Mouse (Mus musculus) heart, postnatal 0 days (tissue): ENCODE results near the gene Olfr1500. TPM values are rescaled to one million over a fixed set of nuclear protein-coding genes. Genes with fewer than 3 reads are reported as not detected.
"Not testable (repeated sequence)": the region's sequence is repeated elsewhere in the genome, so short reads cannot be mapped to it uniquely, and the experiment has no call there.

ENCODE experiments used
- ATAC-seq: fragments of 200-750 bp; cut with Nextera tagmentation; 2 replicates; pipeline ENCODE4 v1.8.0; 2017; ENCODE audit warnings: low read depth, moderate number of reproducible peaks, moderate library complexity; ENCODE audit not compliant: insufficient read depth
- DNase-seq: peaks from one replicate; pipeline ENCODE4 v3.0.0-alpha.2; 2016; ENCODE audit warnings: low spot score
- H3K27ac ChIP-seq: fragments of 300-500 bp; sonication (generic); 2 replicates; pipeline ENCODE4 v1.5.1; 2014; ENCODE audit warnings: low read depth, mild to moderate bottlenecking
- H3K27me3 ChIP-seq: fragments of 300-500 bp; sonication (generic); 2 replicates; pipeline ENCODE4 v1.6.1; 2014; ENCODE audit warnings: low read length, mixed read lengths; ENCODE audit not compliant: control insufficient read depth, insufficient read depth
- H3K36me3 ChIP-seq: fragments of 300-500 bp; sonication (generic); replicated peaks from 2 replicates; pipeline ENCODE4 v1.6.1; 2014; ENCODE audit warnings: low read length, mixed read lengths; ENCODE audit not compliant: control insufficient read depth, insufficient read depth
- H3K4me1 ChIP-seq: fragments of 300-500 bp; sonication (generic); 2 replicates; pipeline ENCODE4 v1.6.1; 2014; ENCODE audit warnings: antibody characterized with exemption; ENCODE audit not compliant: control insufficient read depth, insufficient read depth
- H3K4me2 ChIP-seq: fragments of 300-500 bp; sonication (generic); 2 replicates; pipeline ENCODE4 v1.6.1; 2014; ENCODE audit warnings: low read depth, mild to moderate bottlenecking, low read length, moderate library complexity
- H3K4me3 ChIP-seq: fragments of 300-500 bp; sonication (generic); 2 replicates; pipeline ENCODE4 v1.5.1; 2014; ENCODE audit warnings: low read depth, low read length
- H3K9ac ChIP-seq: fragments of 300-500 bp; sonication (generic); replicated peaks from 2 replicates; pipeline ENCODE4 v1.6.1; 2014; ENCODE audit warnings: low read depth, low read length, mixed read lengths
- H3K9me3 ChIP-seq: fragments of 300-500 bp; sonication (generic); replicated peaks from 2 replicates; pipeline ENCODE4 v1.6.1; 2016; ENCODE audit warnings: low read length; ENCODE audit not compliant: control insufficient read depth
- CTCF ChIP-seq: IDR thresholded peaks from 2 replicates; pipeline ENCODE4 v1.5.1; 2016; ENCODE audit warnings: antibody characterized with exemption, control low read depth, low read depth
- EP300 ChIP-seq: IDR thresholded peaks from 2 replicates; pipeline ENCODE4 v1.6.1; 2016; ENCODE audit warnings: antibody characterized with exemption, low read depth
- WGBS: fragments of 180-500 bp; shearing (Covaris S2); extraction: QIAGEN DNeasy Blood & Tissue Kit; methylation state at CpG from one replicate; pipeline ENCODE4 v1.1.7; 2014; 5-methylcytosine and 5-hydroxymethylcytosine counted together
- polyA plus RNA-seq: library from polyadenylated mRNA; unstranded; fragments of >200 nt; fragmentation: Nextera tagmentation; extraction: Ambion mirVana; gene quantifications from 2 replicates; pipeline ENCODE4 v1.2.1, GENCODE M21; 2015
- total RNA-seq: library from RNA; depleted of rRNA; stranded (reverse); fragments of >200 nt; gene quantifications from 2 replicates; pipeline ENCODE4 v1.2.3, GENCODE M21; 2014; ENCODE audit warnings: low replicate concordance; rRNA removed

Olfr1500 gene
- total and polyA plus RNA-seq, 2 experiments from 2014 or later: not detected

DNA sequence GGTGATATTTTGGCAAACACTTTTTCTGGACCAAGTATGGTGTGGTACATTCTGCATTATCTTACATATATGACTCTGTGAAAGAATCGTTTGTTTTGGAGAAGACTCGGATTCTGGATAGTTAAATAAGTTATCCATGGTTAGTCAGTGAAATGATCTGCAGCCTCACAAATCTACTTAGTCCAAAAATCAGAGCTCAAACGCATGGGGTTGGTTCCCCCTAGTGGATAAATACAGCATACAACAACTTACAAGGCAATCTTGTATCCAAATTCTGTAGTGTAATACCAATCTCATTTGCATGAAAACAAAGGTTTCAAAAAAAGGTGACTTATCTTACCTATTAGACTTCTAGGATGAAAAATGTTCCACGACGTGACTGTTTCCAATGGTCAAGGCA is 11.5 kb downstream of the Olfr1500 start:
- Histone ChIP-seq H3K4me3 (no peak overlapping the region), H3K27ac (no peak overlapping the region), H3K4me1 (no peaks in the 10 kb centered on the region), H3K4me2 (no peak overlapping the region), H3K9ac (no peak overlapping the region), H3K9me3 (no peaks in the 10 kb centered on the region), H3K27me3 (no peaks in the 10 kb centered on the region), H3K36me3 (no peaks in the 10 kb centered on the region)
- 27% methylated on average over 5 of the region's 5 CpGs for WGBS
- ATAC-seq: no peak
- DNase-seq: no peak
- no peak for TF ChIP-seq EP300
- peak; percentile 30; the same call in 1 of the 2 replicates for TF ChIP-seq CTCF

DNA sequence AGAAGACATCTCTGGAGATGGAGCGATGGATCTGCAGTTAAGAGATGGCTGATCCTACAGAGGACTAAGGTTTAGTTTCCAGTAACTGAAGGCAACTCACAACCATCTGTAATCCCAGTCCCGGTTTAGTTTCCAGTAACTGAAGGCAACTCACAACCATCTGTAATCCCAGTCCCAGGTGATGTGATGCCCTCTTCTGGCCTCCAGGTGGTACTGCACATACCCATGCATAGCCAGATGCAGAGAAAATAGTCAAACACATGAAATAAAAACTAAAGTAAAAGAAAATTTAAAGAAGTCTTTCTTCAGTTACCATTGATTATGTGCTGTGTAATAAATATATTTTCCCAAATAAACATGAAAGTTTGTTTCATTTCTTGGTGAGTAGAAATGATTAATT is 17.5 kb downstream of the Olfr1500 start:
- H3K27me3 ChIP-seq: no peaks in the 10 kb centered on the region
- no peak for ATAC-seq
- no peak for TF ChIP-seq CTCF
- TF ChIP-seq EP300: no peak
- no peak overlapping the region for H3K4me2 ChIP-seq
- no peaks in the 10 kb centered on the region for H3K4me1 ChIP-seq
- no peaks in the 10 kb centered on the region for H3K9me3 ChIP-seq
- WGBS: 54% methylated on average over 2 of the region's 2 CpGs
- H3K27ac ChIP-seq: no peak overlapping the region
- no peak for DNase-seq
- no peak overlapping the region for H3K9ac ChIP-seq
- H3K36me3 ChIP-seq: no peaks in the 10 kb centered on the region
- no peak overlapping the region for H3K4me3 ChIP-seq

DNA sequence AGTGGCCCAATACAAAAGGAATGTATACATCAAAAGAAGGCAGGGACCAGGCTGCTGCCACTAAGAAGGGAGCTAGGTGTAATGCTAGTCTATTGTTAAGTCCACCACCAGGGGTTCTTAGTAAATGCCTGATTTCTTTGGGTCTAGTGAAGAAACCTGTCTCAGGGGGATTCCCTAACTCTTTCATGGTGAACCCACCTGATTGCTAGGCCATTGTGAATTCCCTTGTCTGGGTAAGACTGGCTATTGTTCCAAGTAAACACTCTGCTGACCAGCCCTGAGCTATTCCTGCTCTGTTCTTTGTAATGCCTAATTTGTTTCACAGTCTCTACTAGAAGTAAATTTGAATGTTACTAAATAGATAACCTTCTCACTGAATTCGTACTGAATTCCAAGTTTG is 24.8 kb downstream of the Olfr1500 start:
- WGBS: 63% methylated on average over 1 of the region's 1 CpGs
- H3K36me3 ChIP-seq, H3K9ac ChIP-seq, H3K4me3 ChIP-seq, H3K27me3 ChIP-seq, H3K9me3 ChIP-seq, DNase-seq, H3K4me2 ChIP-seq, H3K4me1 ChIP-seq, H3K27ac ChIP-seq, ATAC-seq: not testable (repeated sequence)

DNA sequence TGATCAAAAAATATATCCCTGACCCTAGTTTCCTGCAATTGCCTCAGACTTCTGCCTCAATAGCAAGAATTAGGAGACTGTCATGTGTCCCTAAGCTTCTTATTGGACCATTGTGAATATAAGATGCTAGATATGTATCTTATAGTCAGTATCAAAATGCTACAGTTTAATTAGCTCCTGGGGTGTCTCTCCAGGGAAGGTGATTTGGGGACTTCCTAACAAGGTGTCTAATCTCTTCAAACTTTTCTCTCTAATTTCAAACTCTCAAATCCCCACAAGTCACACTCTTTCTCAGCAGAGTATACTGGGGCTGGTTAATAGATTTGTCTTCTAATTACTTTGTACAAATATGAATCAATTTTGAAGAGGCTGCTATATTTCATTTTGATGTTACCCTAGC is 32.2 kb downstream of the Olfr1500 start, which contains the start of gene Olfr1497:
TSS of gene Olfr1497 (minus strand) at position 101 of the 400 bp plus-strand sequence.
- H3K9me3 ChIP-seq: no peaks in the 10 kb centered on the region
- H3K36me3 ChIP-seq: no peaks in the 10 kb centered on the region
- ATAC-seq (no peak), DNase-seq (no peak)
- no peak within 1 kb of the TSS for H3K9ac ChIP-seq
- TF ChIP-seq CTCF (no peak), EP300 (no peak)
- no peak within 1 kb of the TSS for H3K4me3 ChIP-seq
- H3K4me2 ChIP-seq: no peak within 1 kb of the TSS
- no peak within 1 kb of the TSS for H3K27ac ChIP-seq
- no peaks in the 10 kb centered on the region for H3K27me3 ChIP-seq
- no peaks in the 10 kb centered on the region for H3K4me1 ChIP-seq

DNA sequence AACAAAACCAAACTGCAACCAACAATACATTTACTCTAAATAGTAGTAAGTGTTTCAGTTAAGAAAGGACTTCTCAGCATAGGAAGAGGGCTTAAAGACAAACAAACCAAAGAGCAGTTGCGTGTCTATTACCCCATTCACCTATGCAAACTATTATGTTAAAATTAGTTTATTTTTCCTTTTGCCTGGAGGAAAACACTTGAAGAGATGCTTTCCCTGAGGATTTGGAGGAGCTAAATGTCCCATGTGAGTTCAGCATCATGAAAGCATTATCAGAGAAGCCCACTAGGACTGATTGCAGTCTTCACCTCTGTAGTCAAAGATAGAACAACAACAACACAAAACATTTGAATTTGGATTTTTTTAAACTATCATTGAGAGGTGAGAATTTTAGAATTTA is 52.7 kb downstream of the Olfr1500 start, which contains the start of gene Olfr1496:
TSS of gene Olfr1496 (plus strand) at position 301 of the 400 bp plus-strand sequence.
- TF ChIP-seq CTCF (no peak), EP300 (no peak)
- Histone ChIP-seq H3K9me3 (no peaks in the 10 kb centered on the region), H3K27me3 (no peaks in the 10 kb centered on the region), H3K36me3 (no peaks in the 10 kb centered on the region), H3K4me2 (no peak within 1 kb of the TSS), H3K27ac (no peak within 1 kb of the TSS), H3K9ac (no peak within 1 kb of the TSS), H3K4me3 (no peak within 1 kb of the TSS), H3K4me1 (no peaks in the 10 kb centered on the region)
- ATAC-seq (no peak), DNase-seq (no peak)
- 65% methylated on average over 1 of the region's 1 CpGs for WGBS

Other genes with a start within 250 kb of the Olfr1500 start
- not detected in 2 replicates for gene Olfr1484, start 247.0 kb downstream of the Olfr1500 start, total RNA-seq
- not detected in 2 replicates for gene Olfr1484, start 247.0 kb downstream of the Olfr1500 start, polyA plus RNA-seq
- not detected in 2 replicates for gene Olfr1487, start 213.1 kb downstream of the Olfr1500 start, total RNA-seq
- not detected in 2 replicates for gene Olfr1487, start 213.1 kb downstream of the Olfr1500 start, polyA plus RNA-seq
- not detected in 2 replicates for gene Olfr1489, start 198.9 kb downstream of the Olfr1500 start, total RNA-seq
- gene Olfr1489, start 198.9 kb downstream of the Olfr1500 start, polyA plus RNA-seq: not detected in 2 replicates
- not detected in 2 replicates for gene Olfr1490, start 179.4 kb downstream of the Olfr1500 start, total RNA-seq
- not detected in 2 replicates for gene Olfr1490, start 179.4 kb downstream of the Olfr1500 start, polyA plus RNA-seq
- not detected in 2 replicates for gene Olfr1491, start 133.2 kb downstream of the Olfr1500 start, total RNA-seq
- gene Olfr1491, start 133.2 kb downstream of the Olfr1500 start, polyA plus RNA-seq: not detected in 2 replicates
- gene Olfr1493-ps1, start 107.2 kb downstream of the Olfr1500 start, total RNA-seq: not detected in 2 replicates
- gene Olfr1493-ps1, start 107.2 kb downstream of the Olfr1500 start, polyA plus RNA-seq: not detected in 2 replicates
- not detected in 2 replicates for gene Olfr1494, start 90.8 kb downstream of the Olfr1500 start, total RNA-seq
- not detected in 2 replicates for gene Olfr1494, start 90.8 kb downstream of the Olfr1500 start, polyA plus RNA-seq
- gene Olfr1495, start 65.9 kb downstream of the Olfr1500 start, total RNA-seq: not detected in 2 replicates
- gene Olfr1495, start 65.9 kb downstream of the Olfr1500 start, polyA plus RNA-seq: not detected in 2 replicates
- gene Olfr1496, start 52.6 kb downstream of the Olfr1500 start, total RNA-seq: not detected in 2 replicates
- gene Olfr1496, start 52.6 kb downstream of the Olfr1500 start, polyA plus RNA-seq: not detected in 2 replicates
- gene Olfr1497, start 32.3 kb downstream of the Olfr1500 start, total RNA-seq: not detected in 2 replicates
- not detected in 2 replicates for gene Olfr1497, start 32.3 kb downstream of the Olfr1500 start, polyA plus RNA-seq
- gene Olfr1499, start 11.0 kb downstream of the Olfr1500 start, total RNA-seq: not detected in 2 replicates
- not detected in 2 replicates for gene Olfr1499, start 11.0 kb downstream of the Olfr1500 start, polyA plus RNA-seq
- not detected in 2 replicates for gene Olfr1501, start 20.2 kb upstream of the Olfr1500 start, total RNA-seq
- not detected in 2 replicates for gene Olfr1501, start 20.2 kb upstream of the Olfr1500 start, polyA plus RNA-seq
- not detected in 2 replicates for gene Olfr1502, start 31.3 kb upstream of the Olfr1500 start, total RNA-seq
- not detected in 2 replicates for gene Olfr1502, start 31.3 kb upstream of the Olfr1500 start, polyA plus RNA-seq
- not detected in 2 replicates for gene Olfr1504, start 67.4 kb upstream of the Olfr1500 start, total RNA-seq
- gene Olfr1504, start 67.4 kb upstream of the Olfr1500 start, polyA plus RNA-seq: not detected in 2 replicates
- not detected in 2 replicates for gene Olfr1505, start 83.0 kb upstream of the Olfr1500 start, total RNA-seq
- not detected in 2 replicates for gene Olfr1505, start 83.0 kb upstream of the Olfr1500 start, polyA plus RNA-seq